Mouse (Mus musculus): ENCODE measurements around the gene Crybb1. TPM values are rescaled to one million over a fixed set of nuclear protein-coding genes. Genes with fewer than 3 reads are reported as not detected.
A peak's percentile ranks its signal among the peaks of the same experiment; 100 is the strongest.

Gene Crybb1
- polyA plus RNA-seq, 1 experiment from 2014 or later = 0.29 TPM

DNA sequence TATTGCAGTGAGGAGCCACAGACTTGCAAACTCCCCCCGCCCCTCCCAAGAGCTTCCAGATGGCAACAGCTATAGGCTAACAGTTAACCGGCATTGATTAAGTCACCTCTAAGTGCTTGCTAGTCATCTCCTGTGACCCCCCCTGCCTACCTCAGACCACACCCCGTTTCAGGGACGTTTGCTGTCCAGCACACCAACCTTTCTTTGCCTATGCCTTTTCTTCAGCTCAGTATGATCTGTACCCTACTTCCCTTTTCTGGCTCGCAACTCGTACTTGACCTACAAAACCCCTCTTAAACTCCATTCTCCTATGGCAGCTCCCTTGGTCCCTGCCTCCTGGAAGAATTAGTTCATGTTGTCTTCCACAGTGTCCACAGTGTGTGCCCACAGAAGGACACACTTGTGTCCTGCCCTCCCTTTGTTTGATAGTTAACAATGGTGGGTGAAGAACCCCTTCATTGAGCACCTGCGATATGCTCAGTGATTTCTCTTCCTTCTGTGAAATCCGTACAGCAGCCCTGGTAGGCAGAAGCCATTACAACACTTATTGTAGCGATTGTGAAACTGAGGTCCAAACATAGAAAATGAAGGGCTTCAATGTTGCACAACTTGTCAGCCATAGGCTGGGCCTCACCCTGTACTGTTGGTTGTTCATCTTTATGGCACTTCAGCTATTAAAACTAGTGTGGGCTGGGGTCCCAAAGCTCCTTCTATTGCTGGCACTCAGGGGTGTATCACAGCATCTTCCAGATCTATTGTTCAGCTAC, 10.6 kb downstream of the Crybb1 start:
- 62% methylated on average over 9 of the region's 9 CpGs for WGBS
- Histone ChIP-seq H3K9ac (ENCODE audit: low read length) (peak overlapping the region; percentile 21; the same call in 1 of the 2 replicates), H3K4me3 (ENCODE audit: low read depth, low read length) (no peak overlapping the region), H3K27ac (ENCODE audit: low read depth, low read length) (no peak overlapping the region), H3K27me3 (ENCODE audit: control insufficient read depth, insufficient read depth, low read length) (no peaks in the 10 kb centered on the region), H3K4me1 (ENCODE audit: control insufficient read depth, insufficient read depth, low read length) (peaks cover 3% of the 10 kb centered on the region; the same call in 1 of the 2 replicates), H3K4me2 (no peak overlapping the region; the same call in 1 of the 2 replicates), H3K9me3 (ENCODE audit: control insufficient read depth, low read length) (no peaks in the 10 kb centered on the region), H3K36me3 (ENCODE audit: control insufficient read depth, insufficient read depth, low read length) (no peaks in the 10 kb centered on the region)
- no peak; the same call in 1 of the 2 replicates for ATAC-seq (ENCODE audit: low FRiP score)
- DNase-seq (ENCODE audit: low spot score, missing footprints) = no peak

DNA sequence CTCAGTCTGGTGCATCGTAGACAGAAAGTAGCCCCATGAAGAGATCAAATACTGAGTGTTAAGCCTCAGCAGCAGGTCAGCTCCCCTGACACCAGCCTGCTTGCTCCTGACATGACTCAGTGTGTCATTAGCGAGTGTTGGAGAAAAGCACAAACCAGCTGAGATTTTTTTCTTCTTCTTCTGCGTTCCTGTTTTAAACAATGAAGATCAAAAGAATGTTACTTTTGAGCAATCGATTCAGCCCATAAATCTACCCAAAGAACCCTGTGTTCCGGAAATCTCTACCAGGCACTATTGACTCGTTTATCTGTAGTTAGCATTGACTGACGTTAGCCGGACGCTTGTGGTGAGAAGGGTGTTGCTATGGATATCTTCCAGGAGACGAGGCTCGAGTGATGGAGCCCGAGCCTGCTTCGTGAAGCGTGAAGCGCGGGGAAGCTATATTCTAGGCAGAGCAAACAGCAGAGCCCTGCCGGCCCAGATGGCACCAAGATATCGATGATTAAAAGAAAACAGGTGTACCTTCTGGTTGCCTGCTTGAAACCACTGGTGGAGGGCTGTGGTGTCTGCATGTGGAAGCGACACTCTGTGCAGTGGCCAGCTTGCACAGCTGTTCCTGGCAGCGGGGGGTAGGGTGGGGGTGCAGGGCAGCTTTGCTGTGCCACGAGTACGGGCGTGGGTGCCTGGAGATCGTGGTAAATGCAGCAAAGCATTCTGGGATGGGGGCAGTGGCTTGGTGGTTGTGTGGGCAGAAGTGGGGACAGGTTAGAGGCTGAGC, 15.3 kb downstream of the Crybb1 start:
- H3K36me3 ChIP-seq (ENCODE audit: control insufficient read depth, insufficient read depth, low read length) = no peaks in the 10 kb centered on the region
- H3K9me3 ChIP-seq (ENCODE audit: control insufficient read depth, low read length) = no peaks in the 10 kb centered on the region
- peaks cover 10% of the 10 kb centered on the region; the same call in 1 of the 2 replicates for H3K4me1 ChIP-seq (ENCODE audit: control insufficient read depth, insufficient read depth, low read length)
- H3K9ac ChIP-seq (ENCODE audit: low read length) = no peak overlapping the region
- H3K4me3 ChIP-seq (ENCODE audit: low read depth, low read length) = no peak overlapping the region
- H3K4me2 ChIP-seq = 0 out of 2 replicates have a peak overlapping the region, but pooled peaks have one; percentile 11
- DNase-seq (ENCODE audit: low spot score, missing footprints) = peak; percentile 90
- peak overlapping the region; percentile 54; the same call in 1 of the 2 replicates for H3K27ac ChIP-seq (ENCODE audit: low read depth, low read length)
- peak; percentile 52; the same call in 1 of the 2 replicates for ATAC-seq (ENCODE audit: low FRiP score)
- 47% methylated on average over 24 of the region's 24 CpGs for WGBS
- H3K27me3 ChIP-seq (ENCODE audit: control insufficient read depth, insufficient read depth, low read length) = peaks cover 2% of the 10 kb centered on the region; the same call in 1 of the 2 replicates

DNA sequence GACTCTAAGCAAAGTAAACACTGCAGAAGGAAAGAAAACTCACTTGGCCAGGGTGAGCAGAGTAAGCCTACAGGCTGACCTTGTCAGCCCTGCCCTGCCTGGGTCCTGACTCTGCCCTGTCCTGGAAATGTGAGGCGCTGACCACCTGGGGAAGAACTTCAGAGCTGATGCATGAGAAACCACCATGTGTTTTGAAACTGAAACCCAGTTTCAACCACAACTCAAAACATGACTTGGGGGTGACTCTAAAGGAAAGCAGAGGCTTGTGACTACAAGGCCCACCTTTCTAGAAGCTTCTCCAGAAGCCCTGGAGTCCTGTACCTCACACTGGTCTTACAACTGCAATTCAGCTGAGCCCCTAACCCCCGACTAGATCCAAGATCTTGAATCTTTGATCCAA, 17.3 kb downstream of the Crybb1 start:
- no peak overlapping the region for H3K27ac ChIP-seq (ENCODE audit: low read depth, low read length)
- H3K4me1 ChIP-seq (ENCODE audit: control insufficient read depth, insufficient read depth, low read length) = peaks cover 15% of the 10 kb centered on the region
- H3K36me3 ChIP-seq (ENCODE audit: control insufficient read depth, insufficient read depth, low read length) = no peaks in the 10 kb centered on the region
- ATAC-seq (ENCODE audit: low FRiP score) = no peak
- peaks cover 2% of the 10 kb centered on the region; the same call in 1 of the 2 replicates for H3K27me3 ChIP-seq (ENCODE audit: control insufficient read depth, insufficient read depth, low read length)
- DNase-seq (ENCODE audit: low spot score, missing footprints) = no peak
- no peaks in the 10 kb centered on the region for H3K9me3 ChIP-seq (ENCODE audit: control insufficient read depth, low read length)
- WGBS = 68% methylated on average over 2 of the region's 2 CpGs
- no peak overlapping the region for H3K4me3 ChIP-seq (ENCODE audit: low read depth, low read length)
- no peak overlapping the region for H3K9ac ChIP-seq (ENCODE audit: low read length)
- H3K4me2 ChIP-seq = no peak overlapping the region

DNA sequence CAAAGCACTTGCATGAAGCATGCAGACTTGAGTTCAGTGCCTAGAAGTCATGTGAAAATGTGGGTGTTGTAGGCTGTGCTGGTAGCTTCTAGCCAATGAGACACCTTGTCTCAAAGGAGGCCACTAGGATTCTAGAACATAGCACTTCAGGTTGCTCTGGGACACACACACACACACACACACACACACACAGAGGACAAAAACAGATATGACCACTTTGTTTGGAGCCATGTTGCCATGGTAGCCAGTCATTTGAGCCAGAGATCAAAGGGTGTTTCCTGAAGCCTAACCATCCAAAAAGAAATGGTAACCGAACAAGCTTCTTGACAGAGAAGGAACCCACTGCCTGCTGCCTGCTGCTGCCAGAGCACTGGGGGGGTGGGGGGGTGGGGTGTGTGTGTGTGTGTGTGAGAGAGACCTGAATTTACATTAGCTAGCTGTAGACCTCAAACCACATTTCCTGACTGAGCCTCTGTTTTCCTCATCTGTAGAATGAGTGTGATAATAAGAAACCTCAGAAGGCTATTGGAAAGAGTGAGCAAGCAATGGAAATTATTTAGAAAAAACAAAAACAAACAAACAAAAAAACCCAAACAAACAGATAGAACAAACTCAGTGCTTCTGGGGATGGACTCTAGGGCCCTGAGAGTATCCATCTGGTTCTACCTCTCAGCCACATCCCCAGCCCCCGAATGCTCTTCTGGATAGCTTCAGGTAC, 18.3 kb downstream of the Crybb1 start:
- Histone ChIP-seq H3K4me1 (ENCODE audit: control insufficient read depth, insufficient read depth, low read length) (peaks cover 18% of the 10 kb centered on the region), H3K27me3 (ENCODE audit: control insufficient read depth, insufficient read depth, low read length) (peaks cover 2% of the 10 kb centered on the region; the same call in 1 of the 2 replicates), H3K27ac (ENCODE audit: low read depth, low read length) (no peak overlapping the region), H3K9ac (ENCODE audit: low read length) (no peak overlapping the region), H3K4me3 (ENCODE audit: low read depth, low read length) (no peak overlapping the region), H3K36me3 (ENCODE audit: control insufficient read depth, insufficient read depth, low read length) (no peaks in the 10 kb centered on the region), H3K4me2 (no peak overlapping the region), H3K9me3 (ENCODE audit: control insufficient read depth, low read length) (no peaks in the 10 kb centered on the region)
- DNase-seq (ENCODE audit: low spot score, missing footprints) (no peak), ATAC-seq (ENCODE audit: low FRiP score) (no peak)
- 40% methylated on average over 2 of the region's 2 CpGs for WGBS

DNA sequence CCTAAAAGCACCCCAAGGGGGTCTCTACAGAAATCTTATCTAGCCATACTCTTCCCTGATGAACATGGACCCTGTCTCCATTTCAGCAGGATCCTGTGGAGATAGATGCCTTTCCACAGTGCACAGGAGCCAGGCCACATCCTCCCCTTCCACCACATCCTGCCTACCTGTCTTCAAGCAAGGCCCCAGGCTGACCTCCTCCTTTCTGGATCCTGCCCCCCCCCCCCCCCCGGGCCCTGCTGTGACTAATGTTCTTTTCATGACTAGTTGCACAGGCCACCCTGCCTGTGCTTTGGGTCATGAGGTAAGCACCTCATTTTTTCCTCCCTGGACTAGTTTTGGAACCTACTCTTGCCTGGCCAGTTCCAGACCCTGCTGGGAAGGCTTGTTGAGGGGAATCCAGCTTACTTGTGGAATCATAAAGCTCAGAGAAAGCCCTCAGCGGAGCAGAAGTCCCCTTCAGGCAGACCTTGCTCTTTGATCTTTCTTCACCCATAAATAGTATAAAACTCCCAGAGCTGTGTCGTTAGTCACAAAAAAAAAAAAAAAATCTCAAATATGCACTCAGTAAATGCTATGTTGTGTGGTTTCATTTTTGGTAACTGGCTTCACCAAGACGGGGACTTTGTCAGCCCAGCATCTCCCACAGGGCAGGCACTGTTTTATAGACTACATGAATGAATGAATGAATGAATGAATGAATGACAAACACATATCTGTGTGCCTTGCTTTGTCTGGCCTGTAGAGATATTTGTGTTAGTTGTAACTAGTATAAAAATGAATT, 19.6 kb downstream of the Crybb1 start:
- no peaks in the 10 kb centered on the region for H3K36me3 ChIP-seq (ENCODE audit: control insufficient read depth, insufficient read depth, low read length)
- ATAC-seq (ENCODE audit: low FRiP score) = no peak
- no peak overlapping the region for H3K27ac ChIP-seq (ENCODE audit: low read depth, low read length)
- 71% methylated on average over 4 of the region's 4 CpGs for WGBS
- peak overlapping the region; percentile 92; the same call in 1 of the 2 replicates for H3K4me2 ChIP-seq
- no peak overlapping the region; the same call in 1 of the 2 replicates for H3K4me3 ChIP-seq (ENCODE audit: low read depth, low read length)
- H3K9me3 ChIP-seq (ENCODE audit: control insufficient read depth, low read length) = no peaks in the 10 kb centered on the region
- no peak overlapping the region for H3K9ac ChIP-seq (ENCODE audit: low read length)
- DNase-seq (ENCODE audit: low spot score, missing footprints) = no peak
- peaks cover 18% of the 10 kb centered on the region for H3K4me1 ChIP-seq (ENCODE audit: control insufficient read depth, insufficient read depth, low read length)
- H3K27me3 ChIP-seq (ENCODE audit: control insufficient read depth, insufficient read depth, low read length) = peaks cover 2% of the 10 kb centered on the region; the same call in 1 of the 2 replicates

DNA sequence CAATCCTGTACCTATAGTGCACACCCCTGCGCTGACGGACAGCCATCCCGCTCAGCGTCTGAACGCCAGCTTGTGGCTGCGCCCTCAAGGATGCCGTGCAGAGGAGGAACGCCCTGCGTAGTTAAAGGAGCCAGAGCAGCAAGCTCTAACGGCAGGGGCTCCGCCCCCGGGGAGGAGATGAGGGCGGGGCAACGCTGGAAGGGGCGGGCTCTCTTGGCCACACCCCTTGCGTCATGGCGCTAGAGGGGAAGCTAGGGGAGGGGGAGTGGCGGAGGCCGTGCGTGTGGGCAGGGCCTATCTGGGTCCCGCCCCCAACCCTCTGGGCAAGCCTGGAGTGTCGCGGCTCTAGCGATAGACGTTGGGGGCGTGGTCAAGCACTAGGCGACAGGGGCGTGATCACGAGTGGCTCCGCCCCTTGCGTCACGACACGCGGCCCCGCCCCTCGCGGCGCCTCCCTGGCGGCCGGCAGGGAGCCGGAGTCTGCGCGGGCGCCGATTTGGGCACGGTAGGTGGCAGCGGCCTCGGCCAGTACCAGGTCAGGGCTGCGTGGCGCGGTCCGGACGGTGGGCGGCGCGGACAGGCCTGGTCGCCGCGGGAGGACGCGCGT, 20.8 kb downstream of the Crybb1 start, which contains the start of gene Tpst2:
Gene Tpst2, plus strand, starts transcription at position 425 of the 607 bp plus-strand sequence.
- ATAC-seq (ENCODE audit: low FRiP score) (peak; percentile 95), DNase-seq (ENCODE audit: low spot score, missing footprints) (peak; percentile 100)
- Histone ChIP-seq H3K4me2 (peak within 1 kb of the TSS; percentile 92), H3K4me3 (ENCODE audit: low read depth, low read length) (peak within 1 kb of the TSS; percentile 83), H3K36me3 (ENCODE audit: control insufficient read depth, insufficient read depth, low read length) (no peaks in the 10 kb centered on the region), H3K9me3 (ENCODE audit: control insufficient read depth, low read length) (no peaks in the 10 kb centered on the region), H3K27me3 (ENCODE audit: control insufficient read depth, insufficient read depth, low read length) (peaks cover 2% of the 10 kb centered on the region; the same call in 1 of the 2 replicates), H3K27ac (ENCODE audit: low read depth, low read length) (peak within 1 kb of the TSS; percentile 35; the same call in 1 of the 2 replicates), H3K4me1 (ENCODE audit: control insufficient read depth, insufficient read depth, low read length) (peaks cover 13% of the 10 kb centered on the region), H3K9ac (ENCODE audit: low read length) (peak within 1 kb of the TSS; percentile 77)
- WGBS = under 1% methylated on average over 61 of the region's 62 CpGs

DNA sequence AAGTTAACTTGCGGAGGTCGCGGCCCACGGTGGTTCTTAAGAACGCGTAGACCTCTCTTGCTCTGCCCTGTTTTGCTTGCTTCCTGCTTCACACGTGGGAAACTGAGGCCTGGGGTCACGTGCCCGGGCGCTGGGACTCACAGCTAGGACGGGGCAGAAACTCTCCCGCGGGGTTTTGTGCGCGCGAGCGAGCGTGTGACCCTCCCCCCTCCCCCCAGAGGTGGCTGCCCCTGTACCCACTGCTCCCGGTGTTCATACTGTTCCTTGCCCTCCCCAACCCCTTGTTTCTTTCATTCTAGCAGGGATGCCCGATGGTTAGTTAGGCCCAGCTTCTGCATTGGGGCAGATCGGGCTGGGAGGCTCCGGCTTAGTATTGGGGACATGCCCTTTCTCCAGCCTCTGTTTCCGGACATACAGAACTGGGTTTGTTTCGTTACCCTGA, 21.3 kb downstream of the Crybb1 start:
- Histone ChIP-seq H3K4me2 (peak overlapping the region; percentile 92), H3K36me3 (ENCODE audit: control insufficient read depth, insufficient read depth, low read length) (no peaks in the 10 kb centered on the region), H3K9ac (ENCODE audit: low read length) (peak overlapping the region; percentile 77), H3K27ac (ENCODE audit: low read depth, low read length) (peak overlapping the region; percentile 35; the same call in 1 of the 2 replicates), H3K27me3 (ENCODE audit: control insufficient read depth, insufficient read depth, low read length) (peaks cover 2% of the 10 kb centered on the region; the same call in 1 of the 2 replicates), H3K4me1 (ENCODE audit: control insufficient read depth, insufficient read depth, low read length) (peaks cover 11% of the 10 kb centered on the region), H3K9me3 (ENCODE audit: control insufficient read depth, low read length) (no peaks in the 10 kb centered on the region), H3K4me3 (ENCODE audit: low read depth, low read length) (peak overlapping the region; percentile 83)
- under 1% methylated on average over 24 of the region's 24 CpGs for WGBS
- DNase-seq (ENCODE audit: low spot score, missing footprints) (peak; percentile 91), ATAC-seq (ENCODE audit: low FRiP score) (no peak; the same call in 1 of the 2 replicates)

Data from midbrain, embryonic 11.5 days (tissue).